Mouse (Mus musculus) stomach, postnatal 0 days (tissue): ENCODE measurements around the gene Rnf43.

ENCODE experiments used
- CTCF ChIP-seq: IDR thresholded peaks from 2 replicates; pipeline ENCODE4 v1.5.1; 2016; ENCODE audit warnings: antibody characterized with exemption, low read depth, mild to moderate bottlenecking, moderate library complexity
- EP300 ChIP-seq: optimal IDR thresholded peaks from 2 replicates; pipeline ENCODE3; 2016; ENCODE audit warnings: antibody characterized with exemption

DNA sequence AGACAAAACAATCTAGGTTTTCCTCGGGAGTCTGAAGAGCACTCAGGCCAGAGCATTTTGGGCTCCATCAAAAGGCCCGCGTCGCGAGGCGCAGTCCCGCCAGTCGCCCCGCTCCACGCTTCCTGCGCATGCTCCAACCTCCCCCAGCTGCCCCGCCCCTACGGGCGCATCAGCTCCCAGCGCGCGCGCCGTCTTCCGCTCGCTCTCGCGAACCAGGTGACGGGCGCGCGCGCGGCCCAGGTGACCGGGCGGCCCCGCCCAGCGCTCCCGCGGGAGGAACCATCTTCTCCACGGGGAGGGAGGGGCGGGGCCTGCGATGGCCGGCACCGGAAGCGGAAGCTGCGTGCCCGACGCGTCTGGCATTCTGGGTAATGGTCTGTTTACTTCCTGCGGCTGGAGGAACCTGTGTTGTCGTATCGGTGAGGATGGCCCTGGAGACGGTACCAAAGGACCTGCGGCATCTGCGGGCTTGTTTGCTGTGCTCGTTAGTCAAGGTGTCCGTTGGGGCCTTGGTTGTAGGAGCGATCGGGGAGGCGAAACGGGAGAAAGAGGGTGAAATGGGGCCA, 74.7 kb downstream of the Rnf43 start, which contains the start of gene Supt4a:
- no peak for TF ChIP-seq CTCF
- no peak for TF ChIP-seq EP300
